Mouse (Mus musculus) neural tube, embryonic 13.5 days (tissue): ENCODE measurements around the gene Capsl. TPM values are rescaled to one million over a fixed set of nuclear protein-coding genes. Genes with fewer than 3 reads are reported as not detected.
A peak's percentile ranks its signal among the peaks of the same experiment; 100 is the strongest.

ENCODE experiments used
- ATAC-seq: fragments of 200-750 bp; cut with Nextera tagmentation; 2 replicates; pipeline ENCODE4 v1.8.0; 2017; ENCODE audit warnings: low read depth, mild to moderate bottlenecking, moderate TSS enrichment, moderate library complexity
- H3K27ac ChIP-seq: fragments of 300-500 bp; sonication (generic); replicated peaks from 2 replicates; pipeline ENCODE4 v1.5.1; 2015; ENCODE audit warnings: moderate library complexity, mild to moderate bottlenecking, inconsistent platforms
- H3K27me3 ChIP-seq: fragments of 300-500 bp; sonication (generic); 2 replicates; pipeline ENCODE4 v1.6.1; 2015; ENCODE audit warnings: mild to moderate bottlenecking, inconsistent platforms
- H3K36me3 ChIP-seq: fragments of 300-500 bp; sonication (generic); 2 replicates; pipeline ENCODE4 v1.6.1; 2015; ENCODE audit warnings: mild to moderate bottlenecking, inconsistent platforms
- H3K4me1 ChIP-seq: fragments of 300-500 bp; sonication (generic); replicated peaks from 2 replicates; pipeline ENCODE4 v1.6.1; 2015; ENCODE audit warnings: inconsistent platforms
- H3K4me2 ChIP-seq: fragments of 300-500 bp; sonication (generic); 2 replicates; pipeline ENCODE4 v1.6.1; 2015; ENCODE audit warnings: inconsistent platforms, mild to moderate bottlenecking, moderate library complexity
- H3K4me3 ChIP-seq: fragments of 300-500 bp; sonication (generic); 2 replicates; pipeline ENCODE4 v1.5.1; 2015; ENCODE audit warnings: mild to moderate bottlenecking, inconsistent platforms
- H3K9ac ChIP-seq: fragments of 300-500 bp; sonication (generic); 2 replicates; pipeline ENCODE4 v1.6.1; 2015; ENCODE audit warnings: moderate library complexity, mild to moderate bottlenecking, inconsistent platforms
- H3K9me3 ChIP-seq: fragments of 300-500 bp; sonication (generic); 2 replicates; pipeline ENCODE4 v1.6.1; 2016; ENCODE audit warnings: inconsistent platforms
- WGBS: fragments of 180-500 bp; shearing (Covaris S2); methylation state at CpG from one replicate; pipeline ENCODE4 v1.1.7; 2015; 5-methylcytosine and 5-hydroxymethylcytosine counted together
- polyA plus RNA-seq: library from polyadenylated mRNA; unstranded; fragments of >200 nt; fragmentation: Nextera tagmentation; extraction: Ambion mirVana; gene quantifications from 2 replicates; pipeline ENCODE4 v1.2.1, GENCODE M21; 2015

The Capsl gene
- 2.1 and 2.4 TPM in 2 replicates for polyA plus RNA-seq

- Histone ChIP-seq H3K4me3 (no peak within 1 kb of the TSS), H3K4me1 (no peaks in the 10 kb centered on the region), H3K27ac (no peak within 1 kb of the TSS), H3K36me3 (no peaks in the 10 kb centered on the region), H3K9ac (no peak within 1 kb of the TSS), H3K4me2 (no peak within 1 kb of the TSS), H3K9me3 (no peaks in the 10 kb centered on the region), H3K27me3 (no peaks in the 10 kb centered on the region)
- ATAC-seq: no peak
- WGBS: 57% methylated on average over 12 of the region's 12 CpGs
Measured at GRCm38 (mm10) chr15:9435534-9436180, at the start of gene Capsl. Capsl (plus strand) TSS chr15:9436028.

- no peak overlapping the region for H3K4me2 ChIP-seq
- no peaks in the 10 kb centered on the region for H3K9me3 ChIP-seq
- no peaks in the 10 kb centered on the region for H3K36me3 ChIP-seq
- 98% methylated on average over 3 of the region's 3 CpGs for WGBS
- H3K27ac ChIP-seq: no peak overlapping the region
- no peak overlapping the region for H3K4me3 ChIP-seq
- no peak for ATAC-seq
- H3K27me3 ChIP-seq: no peaks in the 10 kb centered on the region
- H3K9ac ChIP-seq: no peak overlapping the region
- H3K4me1 ChIP-seq: no peaks in the 10 kb centered on the region
Measured at GRCm38 (mm10) chr15:9409475-9409874, 26.4 kb upstream of the Capsl start.

GRCm38 (mm10) chr15:9421163-9421562 lies 14.7 kb upstream of the Capsl start:
- H3K4me2 ChIP-seq: no peak overlapping the region
- H3K9me3 ChIP-seq: no peaks in the 10 kb centered on the region
- no peaks in the 10 kb centered on the region for H3K36me3 ChIP-seq
- no peak overlapping the region for H3K4me3 ChIP-seq
- H3K4me1 ChIP-seq: no peaks in the 10 kb centered on the region
- ATAC-seq: no peak
- H3K9ac ChIP-seq: no peak overlapping the region
- H3K27ac ChIP-seq: no peak overlapping the region
- H3K27me3 ChIP-seq: no peaks in the 10 kb centered on the region

GRCm38 (mm10) chr15:9427849-9428248 lies 8.0 kb upstream of the Capsl start:
- H3K27ac ChIP-seq: no peak overlapping the region
- H3K4me2 ChIP-seq: no peak overlapping the region
- no peak for ATAC-seq
- H3K9me3 ChIP-seq: no peaks in the 10 kb centered on the region
- no peaks in the 10 kb centered on the region for H3K36me3 ChIP-seq
- no peak overlapping the region for H3K9ac ChIP-seq
- no peaks in the 10 kb centered on the region for H3K4me1 ChIP-seq
- no peaks in the 10 kb centered on the region for H3K27me3 ChIP-seq
- H3K4me3 ChIP-seq: no peak overlapping the region

- ATAC-seq: no peak
- 93% methylated on average over 3 of the region's 3 CpGs for WGBS
- no peak overlapping the region for H3K9ac ChIP-seq
- H3K4me3 ChIP-seq: no peak overlapping the region
- no peak overlapping the region for H3K4me2 ChIP-seq
- no peaks in the 10 kb centered on the region for H3K27me3 ChIP-seq
- no peaks in the 10 kb centered on the region for H3K4me1 ChIP-seq
- H3K27ac ChIP-seq: no peak overlapping the region
- no peaks in the 10 kb centered on the region for H3K36me3 ChIP-seq
- H3K9me3 ChIP-seq: no peaks in the 10 kb centered on the region
Measured at GRCm38 (mm10) chr15:9429843-9430242, 6.0 kb upstream of the Capsl start.

- Histone ChIP-seq H3K27ac (no peak overlapping the region), H3K4me2 (no peak overlapping the region), H3K4me1 (no peaks in the 10 kb centered on the region), H3K9me3 (no peaks in the 10 kb centered on the region), H3K9ac (no peak overlapping the region), H3K27me3 (no peaks in the 10 kb centered on the region), H3K36me3 (no peaks in the 10 kb centered on the region), H3K4me3 (no peak overlapping the region)
- no peak for ATAC-seq
- 88% methylated on average over 1 of the region's 1 CpGs for WGBS
Measured at GRCm38 (mm10) chr15:9451999-9452398, 16.2 kb downstream of the Capsl start.

- ATAC-seq: no peak
- Histone ChIP-seq H3K27me3 (no peaks in the 10 kb centered on the region), H3K27ac (no peak overlapping the region), H3K9ac (no peak overlapping the region), H3K4me1 (no peaks in the 10 kb centered on the region), H3K9me3 (no peaks in the 10 kb centered on the region), H3K36me3 (no peaks in the 10 kb centered on the region), H3K4me3 (no peak overlapping the region), H3K4me2 (no peak overlapping the region)
- 47% methylated on average over 1 of the region's 1 CpGs for WGBS
Measured at GRCm38 (mm10) chr15:9452842-9453241, 17.0 kb downstream of the Capsl start.

- H3K4me2 ChIP-seq: no peak overlapping the region
- no peaks in the 10 kb centered on the region for H3K4me1 ChIP-seq
- H3K9ac ChIP-seq: no peak overlapping the region
- H3K9me3 ChIP-seq: no peaks in the 10 kb centered on the region
- no peaks in the 10 kb centered on the region for H3K36me3 ChIP-seq
- no peaks in the 10 kb centered on the region for H3K27me3 ChIP-seq
- no peak for ATAC-seq
- H3K27ac ChIP-seq: no peak overlapping the region
- WGBS: 82% methylated on average over 4 of the region's 4 CpGs
- no peak overlapping the region for H3K4me3 ChIP-seq
Measured at GRCm38 (mm10) chr15:9454198-9454597, 18.4 kb downstream of the Capsl start.

- Histone ChIP-seq H3K4me2 (no peak overlapping the region), H3K27me3 (no peaks in the 10 kb centered on the region), H3K9ac (no peak overlapping the region), H3K9me3 (no peaks in the 10 kb centered on the region), H3K36me3 (no peaks in the 10 kb centered on the region), H3K27ac (no peak overlapping the region), H3K4me3 (no peak overlapping the region), H3K4me1 (no peaks in the 10 kb centered on the region)
- 76% methylated on average over 4 of the region's 4 CpGs for WGBS
- peak; percentile 94 for ATAC-seq
Measured at GRCm38 (mm10) chr15:9455241-9455640, 19.4 kb downstream of the Capsl start.

- no peak overlapping the region for H3K9ac ChIP-seq
- H3K4me1 ChIP-seq: no peaks in the 10 kb centered on the region
- no peak overlapping the region for H3K4me2 ChIP-seq
- no peaks in the 10 kb centered on the region for H3K36me3 ChIP-seq
- ATAC-seq: no peak
- H3K27ac ChIP-seq: no peak overlapping the region
- 69% methylated on average over 7 of the region's 7 CpGs for WGBS
- no peaks in the 10 kb centered on the region for H3K27me3 ChIP-seq
- H3K9me3 ChIP-seq: no peaks in the 10 kb centered on the region
- no peak overlapping the region for H3K4me3 ChIP-seq
Measured at GRCm38 (mm10) chr15:9463521-9464027, 27.7 kb downstream of the Capsl start.

- H3K9ac ChIP-seq: no peak overlapping the region
- no peaks in the 10 kb centered on the region for H3K9me3 ChIP-seq
- no peak overlapping the region for H3K27ac ChIP-seq
- 41% methylated on average over 1 of the region's 1 CpGs for WGBS
- no peak for ATAC-seq
- no peaks in the 10 kb centered on the region for H3K36me3 ChIP-seq
- H3K27me3 ChIP-seq: no peaks in the 10 kb centered on the region
- H3K4me3 ChIP-seq: no peak overlapping the region
- H3K4me2 ChIP-seq: no peak overlapping the region
- no peaks in the 10 kb centered on the region for H3K4me1 ChIP-seq
Measured at GRCm38 (mm10) chr15:9464039-9464438, 28.2 kb downstream of the Capsl start.

GRCm38 (mm10) chr15:9471053-9471685 lies 35.3 kb downstream of the Capsl start:
- Histone ChIP-seq H3K36me3 (no peaks in the 10 kb centered on the region), H3K9ac (no peak overlapping the region), H3K4me1 (no peaks in the 10 kb centered on the region), H3K27me3 (no peaks in the 10 kb centered on the region), H3K9me3 (no peaks in the 10 kb centered on the region), H3K4me3 (no peak overlapping the region), H3K27ac (no peak overlapping the region), H3K4me2 (no peak overlapping the region)
- no peak for ATAC-seq
- WGBS: 95% methylated on average over 4 of the region's 4 CpGs

- Histone ChIP-seq H3K27ac (no peak overlapping the region), H3K4me3 (no peak overlapping the region), H3K9me3 (no peaks in the 10 kb centered on the region), H3K4me1 (no peaks in the 10 kb centered on the region), H3K36me3 (no peaks in the 10 kb centered on the region), H3K9ac (no peak overlapping the region), H3K4me2 (no peak overlapping the region), H3K27me3 (no peaks in the 10 kb centered on the region)
- no peak for ATAC-seq
- WGBS: 63% methylated on average over 3 of the region's 3 CpGs
Measured at GRCm38 (mm10) chr15:9472167-9472566, 36.3 kb downstream of the Capsl start.
